Mouse (Mus musculus) spleen, postnatal 14 days (tissue): ENCODE results near the gene Aen.

ENCODE experiments used
- DNase-seq, 2 experiments: peaks; one replicate each; pipeline ENCODE4 v3.0.0; 2021 to 2022; ENCODE audit warnings: low spot score in 2 of 2

Aen gene

GRCm38 (mm10) chr7:78895653-78896333 lies at the start of gene Aen:
Aen (plus strand) TSS chr7:78895854.
- peak; percentile 99 for DNase-seq

- DNase-seq: no peak
Observed at GRCm38 (mm10) chr7:78846066-78846716, 49.5 kb upstream of the Aen start.

GRCm38 (mm10) chr7:78846737-78847434 lies 48.8 kb upstream of the Aen start, which contains the start of gene Det1:
Det1 (minus strand) TSS chr7:78847263.
- DNase-seq: peak; percentile 86 to 89

- no peak for DNase-seq
Observed at GRCm38 (mm10) chr7:78854051-78854450, 41.6 kb upstream of the Aen start.

GRCm38 (mm10) chr7:78855044-78855655 lies 40.5 kb upstream of the Aen start:
- DNase-seq: no peak

- DNase-seq: no peak
Observed at GRCm38 (mm10) chr7:78863796-78864445, 31.7 kb upstream of the Aen start.

GRCm38 (mm10) chr7:78864446-78864802 lies 31.2 kb upstream of the Aen start:
- no peak for DNase-seq

GRCm38 (mm10) chr7:78865212-78865949 lies 30.3 kb upstream of the Aen start:
- no peak for DNase-seq

GRCm38 (mm10) chr7:78868731-78869130 lies 26.9 kb upstream of the Aen start:
- DNase-seq: no peak

- DNase-seq: no peak
Observed at GRCm38 (mm10) chr7:78872366-78872765, 23.3 kb upstream of the Aen start.

GRCm38 (mm10) chr7:78872831-78873230 lies 22.8 kb upstream of the Aen start:
- no peak for DNase-seq

GRCm38 (mm10) chr7:78881607-78882468 lies 13.8 kb upstream of the Aen start:
- no peak for DNase-seq

- DNase-seq: no peak
Observed at GRCm38 (mm10) chr7:78882469-78882837, 13.2 kb upstream of the Aen start.

- no peak for DNase-seq
Observed at GRCm38 (mm10) chr7:78883016-78883725, 12.5 kb upstream of the Aen start.

- DNase-seq: no peak
Observed at GRCm38 (mm10) chr7:78883726-78884060, 12.0 kb upstream of the Aen start.

- no peak for DNase-seq
Observed at GRCm38 (mm10) chr7:78884139-78884538, 11.5 kb upstream of the Aen start.

- no peak for DNase-seq
Observed at GRCm38 (mm10) chr7:78885404-78885803, 10.2 kb upstream of the Aen start.

- no peak for DNase-seq
Observed at GRCm38 (mm10) chr7:78886496-78886895, 9.2 kb upstream of the Aen start.

GRCm38 (mm10) chr7:78887431-78887842 lies 8.2 kb upstream of the Aen start:
- no peak for DNase-seq

- DNase-seq: peak; percentile 68 to 83
Observed at GRCm38 (mm10) chr7:78890641-78891040, 5.0 kb upstream of the Aen start.
